Mouse (Mus musculus) erythroblast, embryonic 14.5 days (primary cell): Measurements from ENCODE around the gene Pef1. TPM values are rescaled to one million over a fixed set of nuclear protein-coding genes. Genes with fewer than 3 reads are reported as not detected.

ENCODE experiments used
- H3K27me3 ChIP-seq: 2 replicates; pipeline ENCODE4 v1.6.1; 2012; ENCODE audit warnings: inconsistent platforms; ENCODE audit not compliant: control insufficient read depth
- H3K36me3 ChIP-seq: 2 replicates; pipeline ENCODE4 v1.6.1; 2012; ENCODE audit warnings: mild to moderate bottlenecking, inconsistent platforms; ENCODE audit not compliant: control insufficient read depth
- H3K4me1 ChIP-seq: 2 replicates; pipeline ENCODE4 v1.6.1; 2012; ENCODE audit warnings: inconsistent platforms; ENCODE audit not compliant: control insufficient read depth
- H3K4me3 ChIP-seq: replicated peaks from 2 replicates; pipeline ENCODE3; 2012; ENCODE audit warnings: moderate library complexity, mild to moderate bottlenecking, inconsistent platforms
- H3K9me3 ChIP-seq: 2 replicates; pipeline ENCODE4 v1.6.1; 2012; ENCODE audit warnings: low read length, inconsistent platforms, mixed read lengths; ENCODE audit not compliant: control insufficient read depth
- GATA1 ChIP-seq: IDR thresholded peaks from 2 replicates; pipeline ENCODE4 v1.6.1; 2012; ENCODE audit warnings: low read length, inconsistent platforms, mixed read lengths
- TAL1 ChIP-seq: IDR thresholded peaks from 3 replicates; pipeline ENCODE4 v1.6.1; 2012; ENCODE audit warnings: low read length, inconsistent platforms, mixed read lengths
- polyA plus RNA-seq: library from polyadenylated mRNA; stranded (reverse); fragments of >175 nt; gene quantifications from 2 replicates; pipeline ENCODE4 v1.2.3, GENCODE M21; 2012

Pef1 gene
- polyA plus RNA-seq, 1 experiment, result 3.8 TPM

DNA sequence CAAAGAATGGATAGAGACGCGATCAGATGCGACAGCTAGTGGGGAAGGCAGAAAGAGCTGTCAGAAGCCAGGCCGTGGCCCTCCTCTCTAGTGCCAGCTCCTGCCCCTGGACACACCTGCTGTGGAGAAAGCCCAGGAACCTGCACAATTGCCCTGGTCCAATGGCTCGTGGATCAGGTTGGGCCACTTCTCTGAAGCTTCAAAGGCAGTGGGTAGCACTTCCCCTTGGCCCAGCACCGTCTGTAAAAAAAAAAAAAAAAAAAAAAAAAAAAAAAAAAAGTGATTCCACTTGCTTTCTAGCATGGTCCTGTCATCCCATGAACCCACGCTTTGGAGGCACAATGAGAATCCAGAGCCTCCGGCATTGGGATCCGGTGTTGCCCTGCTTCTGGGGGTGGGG, 65.5 kb downstream of the Pef1 start:
- Histone ChIP-seq H3K4me1 (peaks cover 47% of the 10 kb centered on the region), H3K36me3 (peaks cover 86% of the 10 kb centered on the region), H3K9me3 (no peaks in the 10 kb centered on the region), H3K4me3 (no peak overlapping the region), H3K27me3 (peaks cover 52% of the 10 kb centered on the region)
- TF ChIP-seq GATA1, result no peak
- TF ChIP-seq TAL1, result no peak; the same call in 2 of the 3 replicates

DNA sequence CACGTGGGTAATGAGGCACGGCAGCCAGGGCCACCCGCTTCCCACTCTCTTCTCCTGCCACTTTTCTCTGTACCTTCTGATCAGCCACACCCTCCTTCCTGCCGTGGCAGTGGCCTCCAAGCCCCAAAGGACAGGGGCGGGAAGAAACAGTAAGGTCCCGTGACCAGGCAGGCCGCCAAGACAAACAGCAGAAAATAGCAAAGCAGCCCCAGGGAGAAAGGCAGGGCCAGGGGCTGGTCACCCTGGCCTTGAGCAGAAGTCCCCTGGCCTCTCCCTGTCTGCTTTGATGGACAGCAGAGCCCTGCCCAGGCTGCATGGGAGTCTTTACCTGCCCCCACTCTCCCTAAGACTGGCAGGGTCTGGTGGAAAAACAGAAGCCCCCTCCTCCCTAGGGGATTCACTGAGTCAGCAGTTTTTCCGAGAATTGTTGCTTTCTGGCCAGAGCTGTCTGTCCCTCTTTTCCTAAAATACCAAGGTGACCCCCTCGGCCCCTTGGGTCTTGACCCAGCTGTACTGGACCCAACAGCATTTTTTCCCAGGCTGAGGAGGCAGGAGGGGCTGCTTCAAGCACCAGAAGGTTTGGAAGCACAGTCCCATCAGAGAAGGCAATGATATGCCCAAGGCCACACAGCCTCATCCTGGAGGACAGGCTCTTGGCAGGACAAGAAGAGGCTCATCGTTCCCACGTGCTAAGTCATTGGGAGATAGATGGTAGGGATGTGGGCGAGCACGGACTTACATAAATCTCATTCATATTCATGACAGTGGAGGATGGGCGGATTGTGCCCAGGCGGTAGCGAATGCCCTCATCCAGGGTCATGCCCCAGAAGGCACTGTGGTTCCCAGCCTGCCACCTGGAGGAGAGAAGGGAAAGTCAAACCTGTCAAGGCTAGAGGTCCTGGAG, 66.2 kb downstream of the Pef1 start:
- H3K27me3 ChIP-seq, result peaks cover 48% of the 10 kb centered on the region
- H3K4me1 ChIP-seq, result peaks cover 54% of the 10 kb centered on the region
- peaks cover 92% of the 10 kb centered on the region for H3K36me3 ChIP-seq
- H3K9me3 ChIP-seq, result no peaks in the 10 kb centered on the region
- TF ChIP-seq GATA1 (no peak), TAL1 (no peak)
- H3K4me3 ChIP-seq, result no peak overlapping the region

DNA sequence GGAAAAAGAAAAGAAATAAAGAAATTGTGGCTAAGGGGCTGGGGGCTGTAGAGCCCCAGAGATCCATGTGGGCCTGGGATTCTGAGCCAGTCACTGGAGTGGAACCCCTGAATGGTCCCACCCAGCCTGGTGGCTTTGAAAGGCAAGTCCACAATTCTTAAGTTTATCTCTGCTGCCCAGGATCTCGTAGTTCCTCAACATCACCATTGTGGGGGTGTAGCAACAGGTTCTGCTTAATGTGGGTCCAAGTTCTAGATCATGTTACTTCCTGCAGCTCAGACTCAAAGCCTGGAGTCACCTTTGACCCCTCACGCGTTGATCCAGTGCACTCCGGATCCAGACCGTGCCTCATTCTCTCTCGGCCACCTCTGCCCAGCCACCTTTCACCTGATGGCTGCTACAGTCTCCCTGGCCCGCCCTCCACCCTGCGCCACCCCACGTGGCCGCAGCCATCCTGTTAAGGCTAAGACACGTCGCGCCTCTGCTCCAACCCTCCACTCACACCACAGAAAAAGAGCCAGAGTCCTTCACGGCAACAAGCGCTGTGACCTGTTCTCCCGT, 67.1 kb downstream of the Pef1 start:
- Histone ChIP-seq H3K4me1 (peaks cover 63% of the 10 kb centered on the region), H3K9me3 (no peaks in the 10 kb centered on the region), H3K36me3 (peaks cover 92% of the 10 kb centered on the region), H3K27me3 (peaks cover 48% of the 10 kb centered on the region), H3K4me3 (no peak overlapping the region)
- TF ChIP-seq GATA1, result no peak
- TF ChIP-seq TAL1, result no peak

DNA sequence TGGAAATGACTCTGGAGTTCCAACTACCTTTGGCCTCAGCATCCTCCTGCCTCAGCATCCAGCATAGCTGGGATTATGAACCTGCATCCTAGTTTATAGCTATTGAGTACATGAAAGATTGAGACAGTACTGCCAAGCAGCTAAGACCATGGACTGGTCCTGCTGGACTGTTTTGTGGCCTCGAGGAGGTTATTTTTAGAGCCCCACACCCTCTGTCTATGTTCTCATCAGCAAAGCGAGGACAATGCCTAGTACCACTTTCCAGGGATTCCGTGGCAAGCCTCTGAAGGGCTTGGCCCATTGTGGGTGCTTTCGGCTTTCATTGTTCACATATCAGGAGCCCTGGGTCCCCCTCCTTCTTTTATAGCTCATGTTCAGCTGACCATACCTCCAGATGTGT, 68.0 kb downstream of the Pef1 start:
- H3K4me1 ChIP-seq, result peaks cover 72% of the 10 kb centered on the region
- TF ChIP-seq GATA1 (no peak), TAL1 (no peak)
- H3K27me3 ChIP-seq, result peaks cover 51% of the 10 kb centered on the region
- no peak overlapping the region for H3K4me3 ChIP-seq
- no peaks in the 10 kb centered on the region for H3K9me3 ChIP-seq
- peaks cover 85% of the 10 kb centered on the region for H3K36me3 ChIP-seq

DNA sequence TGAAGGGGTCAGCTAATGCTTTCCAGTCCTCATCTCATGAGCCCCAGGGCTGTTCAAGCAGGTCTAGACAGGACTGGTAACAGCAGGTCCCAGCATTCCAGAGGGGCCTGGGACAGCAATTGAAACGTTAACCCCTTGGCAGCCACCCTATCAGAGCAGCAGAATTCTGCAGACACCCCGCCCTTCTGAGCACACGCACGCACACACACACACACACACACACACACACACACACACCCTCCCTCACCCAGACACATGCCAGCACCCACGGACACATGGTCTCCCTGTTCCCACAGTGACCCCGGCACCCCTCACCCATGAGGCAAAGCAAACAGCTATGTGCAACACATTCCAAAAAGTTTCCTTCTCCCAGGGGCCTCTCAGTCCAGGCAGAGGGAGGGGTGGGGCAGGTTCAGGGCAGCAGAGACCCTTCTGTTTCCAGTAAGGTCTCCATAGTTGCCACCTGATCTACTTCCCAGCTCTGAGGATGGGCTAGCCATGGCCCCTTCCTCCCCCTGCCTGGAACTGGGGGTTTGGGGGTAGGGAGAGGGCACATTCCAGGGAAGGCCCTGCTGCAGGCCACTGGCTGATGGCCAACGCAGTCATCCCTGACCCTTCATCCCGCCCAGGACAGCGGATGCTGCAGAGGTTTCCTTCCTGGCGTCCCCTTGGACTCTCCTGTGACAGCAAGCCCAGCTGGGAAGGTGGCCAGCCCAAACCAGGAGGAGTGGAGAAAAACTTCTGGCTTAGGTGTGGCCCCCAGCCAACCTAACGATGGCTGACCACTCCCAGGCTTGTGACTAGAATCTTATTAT, 69.8 kb downstream of the Pef1 start:
- H3K4me1 ChIP-seq, result peaks cover 84% of the 10 kb centered on the region
- TF ChIP-seq TAL1 (no peak), GATA1 (no peak)
- no peaks in the 10 kb centered on the region for H3K9me3 ChIP-seq
- peaks cover 58% of the 10 kb centered on the region for H3K27me3 ChIP-seq
- peaks cover 68% of the 10 kb centered on the region for H3K36me3 ChIP-seq
- peak overlapping the region; percentile 73 for H3K4me3 ChIP-seq

DNA sequence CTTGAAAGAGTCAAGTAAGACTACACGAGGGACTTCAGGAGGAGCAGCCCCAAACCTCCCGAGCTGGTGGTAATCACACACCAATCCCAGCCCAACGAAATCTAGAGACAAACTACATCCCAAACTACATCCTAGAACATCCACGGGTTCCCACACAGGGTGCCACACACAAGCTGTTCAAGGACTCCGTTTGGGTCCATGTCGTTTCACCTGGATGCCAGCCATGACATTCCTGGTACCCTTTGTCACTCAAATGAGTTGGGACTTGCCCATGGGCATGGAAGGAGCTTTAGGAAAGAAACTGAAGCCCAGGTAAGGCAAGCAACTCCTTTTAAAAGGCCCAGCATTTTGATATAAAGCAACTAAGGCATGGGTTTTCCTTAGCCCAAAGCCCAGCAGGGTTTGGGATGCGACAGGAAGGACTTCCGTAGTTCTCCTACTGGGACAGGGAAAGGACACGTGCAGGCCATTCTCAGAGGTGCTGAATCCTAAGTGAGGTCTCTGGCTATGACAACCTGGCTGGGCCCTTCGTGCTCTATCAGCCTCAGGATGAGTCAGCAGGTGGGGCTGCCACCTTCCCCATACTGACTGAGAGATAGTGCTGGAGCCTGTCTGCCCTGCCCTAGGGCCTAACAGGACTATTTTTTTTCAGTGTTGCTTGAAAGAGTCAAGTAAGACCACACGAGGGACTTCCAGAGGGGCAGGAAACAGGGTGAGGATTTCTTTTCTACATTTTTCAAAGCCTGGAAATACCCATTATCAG, 70.9 kb downstream of the Pef1 start:
- peaks cover 56% of the 10 kb centered on the region for H3K27me3 ChIP-seq
- peak overlapping the region; percentile 73 for H3K4me3 ChIP-seq
- peaks cover 78% of the 10 kb centered on the region for H3K4me1 ChIP-seq

DNA sequence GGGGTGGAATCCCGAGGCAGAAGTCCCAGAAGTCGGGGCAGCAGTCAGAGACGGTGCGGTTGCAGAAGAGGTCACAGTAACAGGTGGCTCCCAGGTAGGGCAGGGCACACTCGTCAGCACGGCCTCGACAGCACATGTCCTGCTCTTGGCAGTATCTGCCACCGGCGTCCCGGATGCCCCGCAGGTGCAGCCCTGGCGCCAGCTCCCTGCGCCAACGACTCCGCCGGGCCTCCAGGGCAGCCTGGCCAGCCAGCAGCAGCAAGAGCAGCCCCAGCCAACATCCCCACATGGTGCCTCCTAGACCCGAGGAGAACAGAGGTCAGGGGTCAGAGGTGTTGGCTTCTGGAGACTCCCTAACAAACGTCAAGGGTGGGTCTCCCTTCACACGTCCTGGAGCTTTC, 71.6 kb downstream of the Pef1 start:
- no peaks in the 10 kb centered on the region for H3K9me3 ChIP-seq
- peaks cover 51% of the 10 kb centered on the region for H3K27me3 ChIP-seq
- TF ChIP-seq GATA1, result no peak
- no peak for TF ChIP-seq TAL1
- peaks cover 71% of the 10 kb centered on the region for H3K4me1 ChIP-seq
- peaks cover 50% of the 10 kb centered on the region for H3K36me3 ChIP-seq
- H3K4me3 ChIP-seq, result peak overlapping the region; percentile 73

More for the DNA sequence above, 70.9 kb downstream of the Pef1 start:
- H3K36me3 ChIP-seq, result peaks cover 57% of the 10 kb centered on the region
- TF ChIP-seq GATA1 (peak; percentile 57), TAL1 (no peak)
- H3K9me3 ChIP-seq, result no peaks in the 10 kb centered on the region

DNA sequence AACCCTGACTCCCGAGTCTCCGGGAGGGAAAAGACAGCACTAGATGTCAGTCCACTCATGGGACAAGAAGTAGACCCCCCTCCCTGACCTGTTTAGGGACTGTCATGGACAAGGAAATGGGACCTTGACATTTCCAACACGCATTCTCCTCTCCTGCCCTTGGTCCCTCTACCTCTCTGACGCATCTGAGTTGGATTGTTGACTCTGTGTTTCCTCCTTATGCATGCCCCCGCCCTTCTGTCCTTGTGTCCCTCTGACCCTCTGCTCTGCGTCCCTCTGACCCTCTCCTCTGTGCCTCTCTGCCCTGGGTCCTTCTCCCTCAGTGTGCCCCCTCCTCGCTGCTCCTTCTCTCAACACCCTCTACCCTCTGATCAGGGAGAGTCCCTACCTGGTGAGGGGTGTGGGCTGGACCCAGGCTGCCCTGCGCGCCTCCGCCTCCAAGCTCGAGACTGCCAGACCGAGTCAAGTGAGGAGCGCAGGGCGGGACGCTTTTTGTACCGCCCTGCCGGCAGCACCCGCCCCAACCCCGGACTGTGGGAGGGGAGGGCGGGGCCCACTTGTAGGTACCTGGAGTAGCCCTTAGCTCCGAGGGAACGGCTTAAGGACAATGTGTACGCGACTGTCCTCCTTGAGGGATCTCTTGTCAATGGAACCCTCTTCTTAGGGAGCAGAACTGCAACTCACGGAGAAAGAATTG, 72.1 kb downstream of the Pef1 start:
- no peaks in the 10 kb centered on the region for H3K9me3 ChIP-seq
- peaks cover 66% of the 10 kb centered on the region for H3K4me1 ChIP-seq
- peaks cover 44% of the 10 kb centered on the region for H3K36me3 ChIP-seq
- H3K27me3 ChIP-seq, result peaks cover 49% of the 10 kb centered on the region
- H3K4me3 ChIP-seq, result peak overlapping the region; percentile 73
- no peak for TF ChIP-seq TAL1
- no peak for TF ChIP-seq GATA1
